Mouse (Mus musculus): ENCODE results near the gene Sost. TPM values are rescaled to one million over a fixed set of nuclear protein-coding genes. Genes with fewer than 3 reads are reported as not detected.

The Sost gene
- total RNA-seq, 2 experiments from 2014 or later = not detected

DNA sequence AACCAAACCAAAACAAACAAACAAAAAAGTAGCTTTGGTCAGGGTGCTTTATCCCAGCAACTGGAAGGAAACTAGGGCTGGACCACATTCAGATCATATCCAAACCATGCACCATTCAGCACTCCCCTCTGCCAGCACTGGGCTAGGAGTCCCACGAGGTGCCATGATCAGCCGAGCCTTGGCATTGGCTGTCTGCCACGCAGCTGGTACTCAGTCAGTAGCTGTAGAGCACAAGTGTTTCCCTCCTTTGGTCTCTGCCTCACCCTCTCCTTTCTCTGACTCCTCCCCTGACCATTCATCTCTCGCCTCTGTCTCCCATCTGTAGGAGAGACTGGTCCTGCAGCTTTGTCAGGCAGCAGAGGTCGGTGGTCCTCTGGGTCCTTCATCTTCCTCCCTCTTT, 9.3 kb downstream of the Sost start:
- no peak for DNase-seq
- intact Hi-C loops (cut with DNase I; ENCODE audit: low total_unique reads) = no loop called here

DNA sequence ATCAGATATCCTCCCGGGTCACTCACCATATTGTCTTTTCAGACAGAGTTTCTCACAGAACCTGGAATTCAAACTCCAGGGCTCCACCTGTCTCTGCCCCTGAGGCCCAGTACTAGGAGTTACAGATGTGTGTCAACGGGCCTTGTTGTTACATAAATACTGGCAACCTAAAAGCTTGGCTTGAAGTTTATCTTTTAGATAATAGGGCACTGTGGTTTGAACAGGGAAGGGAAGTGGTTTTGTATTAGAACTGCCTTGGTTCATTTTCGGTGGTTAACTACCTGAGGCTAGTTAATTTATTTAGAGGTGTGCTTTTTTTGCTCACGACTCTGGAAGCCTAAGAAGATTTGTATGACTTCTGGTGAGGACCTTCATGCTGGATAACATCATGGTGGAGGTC, 13.4 kb downstream of the Sost start:
- no peak for DNase-seq
- intact Hi-C loops (cut with DNase I; ENCODE audit: low total_unique reads) = no loop called here

GRCm38 (mm10) chr11:101952541-101953341, 14.1 kb downstream of the Sost start:
- intact Hi-C loops (cut with DNase I; ENCODE audit: low total_unique reads) = no loop called here
- peak; percentile 34 for DNase-seq

DNA sequence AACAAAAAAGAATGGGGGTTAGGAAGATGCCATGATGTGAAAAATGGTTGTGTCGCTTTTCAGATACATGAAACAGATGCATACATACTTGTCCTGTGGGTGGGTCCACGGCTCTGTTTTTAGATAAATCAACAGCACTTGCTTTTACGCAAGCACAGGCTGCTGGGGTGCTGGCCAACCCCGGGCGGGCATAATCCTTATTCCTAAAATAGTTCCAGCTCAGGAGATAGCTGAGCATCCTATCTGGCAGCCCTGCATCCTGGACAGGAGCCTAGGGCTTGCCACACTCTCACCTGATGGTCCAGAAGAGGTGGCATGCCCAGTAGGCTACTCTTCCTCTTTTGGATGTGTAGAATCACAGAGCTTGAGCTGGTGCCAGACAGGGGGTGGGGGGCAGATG, 16.8 kb downstream of the Sost start:
- no peak for DNase-seq
- intact Hi-C loops (cut with DNase I; ENCODE audit: low total_unique reads) = no loop called here

- DNase-seq = no peak
- intact Hi-C loops (cut with DNase I; ENCODE audit: low total_unique reads) = no loop called here
Observed at GRCm38 (mm10) chr11:101946525-101946924, 20.3 kb downstream of the Sost start.

GRCm38 (mm10) chr11:101943055-101943454, 23.8 kb downstream of the Sost start:
- DNase-seq = no peak
- intact Hi-C loops (cut with DNase I; ENCODE audit: low total_unique reads) = no loop called here

- peak; percentile 39 for DNase-seq
- intact Hi-C loops (cut with DNase I; ENCODE audit: low total_unique reads) = no loop called here
Observed at GRCm38 (mm10) chr11:101937108-101937507, 29.7 kb downstream of the Sost start.

GRCm38 (mm10) chr11:101936421-101936820, 30.4 kb downstream of the Sost start:
- intact Hi-C loops (cut with DNase I; ENCODE audit: low total_unique reads) = no loop called here
- no peak for DNase-seq

GRCm38 (mm10) chr11:101935743-101936142, 31.1 kb downstream of the Sost start:
- no peak for DNase-seq
- intact Hi-C loops (cut with DNase I; ENCODE audit: low total_unique reads) = no loop called here

- no peak for DNase-seq
- intact Hi-C loops (cut with DNase I; ENCODE audit: low total_unique reads) = no loop called here
Observed at GRCm38 (mm10) chr11:101931978-101932377, 34.8 kb downstream of the Sost start.

GRCm38 (mm10) chr11:101928030-101928762, 38.6 kb downstream of the Sost start:
- peak; percentile 26 for DNase-seq
- intact Hi-C loops (cut with DNase I; ENCODE audit: low total_unique reads) = no loop called here

- no peak for DNase-seq
- intact Hi-C loops (cut with DNase I; ENCODE audit: low total_unique reads) = no loop called here
Observed at GRCm38 (mm10) chr11:101926951-101927589, 39.7 kb downstream of the Sost start.

DNA sequence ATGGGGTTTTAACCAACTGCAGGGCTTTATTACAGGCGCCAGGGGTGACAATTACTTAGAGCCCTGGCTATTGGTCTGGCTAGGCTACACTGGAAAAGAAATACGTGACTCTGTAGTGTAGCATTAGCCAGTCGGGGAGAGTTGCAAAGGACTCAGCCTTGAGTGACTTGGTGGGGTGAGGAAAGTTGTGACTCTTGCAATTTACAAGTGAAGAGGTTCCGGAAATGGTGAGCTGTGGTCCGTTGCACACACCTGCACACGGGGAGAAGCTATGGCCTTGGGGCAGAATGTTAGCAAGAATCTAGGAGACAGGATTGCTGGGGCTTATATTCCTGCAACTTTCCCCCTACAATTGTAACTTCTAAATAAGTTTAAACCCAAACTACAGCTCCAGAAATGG, 41.2 kb downstream of the Sost start:
- no peak for DNase-seq
- intact Hi-C loops (cut with DNase I; ENCODE audit: low total_unique reads) = no loop called here

DNA sequence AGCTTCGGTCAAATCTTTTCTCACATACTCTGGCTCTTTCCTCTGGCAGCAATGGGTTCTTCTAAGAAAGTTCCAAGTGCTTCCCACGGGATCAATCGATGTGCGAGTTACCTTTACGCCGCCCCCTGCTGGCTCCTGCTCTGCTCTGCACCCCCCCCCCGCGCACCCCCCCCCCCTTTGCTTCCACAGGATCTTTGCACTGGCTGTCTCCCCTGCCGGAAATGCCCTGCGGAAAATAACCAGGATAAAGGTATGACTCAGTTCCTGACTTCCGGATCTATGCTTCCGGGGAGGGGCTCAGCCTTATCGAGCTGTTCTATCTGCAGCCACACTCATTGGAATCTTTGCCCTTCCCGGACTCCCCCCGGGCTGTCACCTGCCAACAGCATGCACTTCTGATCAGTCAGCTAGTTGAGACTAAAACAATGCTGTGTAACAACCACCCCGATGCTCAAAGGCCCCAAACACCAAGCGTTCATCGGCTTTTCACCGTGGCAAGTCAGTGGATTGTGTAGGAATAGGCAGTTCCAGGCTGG, 42.3 kb downstream of the Sost start:
- no peak for DNase-seq
- intact Hi-C loops (cut with DNase I; ENCODE audit: low total_unique reads) = no loop called here

- DNase-seq = no peak
- intact Hi-C loops (cut with DNase I; ENCODE audit: low total_unique reads) = no loop called here
Observed at GRCm38 (mm10) chr11:101923988-101924387, 42.8 kb downstream of the Sost start.

GRCm38 (mm10) chr11:101921361-101921952, 45.4 kb downstream of the Sost start:
- DNase-seq = peak; percentile 52
- intact Hi-C loops (cut with DNase I; ENCODE audit: low total_unique reads) = no loop called here

- intact Hi-C loops (cut with DNase I; ENCODE audit: low total_unique reads) = loop anchor here (1.0 kb wide), 1 partner anchor 49 kb away; no protein-coding TSS in a partner anchor
- DNase-seq = peak; percentile 70
Observed at GRCm38 (mm10) chr11:101919660-101920059, 47.2 kb downstream of the Sost start.

DNA sequence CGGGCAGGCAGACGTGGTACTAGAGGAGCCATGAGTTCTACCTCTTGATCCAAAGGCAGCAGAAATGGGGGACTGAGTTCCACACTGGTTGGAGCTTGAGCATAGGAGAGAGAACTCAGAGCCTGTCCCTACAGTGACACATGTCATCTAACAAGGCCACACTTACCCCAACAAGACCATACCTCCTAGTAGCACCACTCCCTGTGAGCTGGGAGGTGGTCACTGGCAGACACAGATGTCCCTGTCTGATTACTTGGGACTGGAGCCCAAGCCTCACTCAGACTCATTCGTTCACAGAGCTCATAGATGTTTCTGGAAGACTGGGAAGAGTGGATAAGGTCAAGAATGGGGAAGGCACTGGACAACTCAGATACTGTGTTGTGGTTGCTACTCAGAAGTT, 48.2 kb downstream of the Sost start:
- intact Hi-C loops (cut with DNase I; ENCODE audit: low total_unique reads) = loop anchor here (1.0 kb wide), 1 partner anchor 50 kb away; no protein-coding TSS in a partner anchor
- no peak for DNase-seq

DNA sequence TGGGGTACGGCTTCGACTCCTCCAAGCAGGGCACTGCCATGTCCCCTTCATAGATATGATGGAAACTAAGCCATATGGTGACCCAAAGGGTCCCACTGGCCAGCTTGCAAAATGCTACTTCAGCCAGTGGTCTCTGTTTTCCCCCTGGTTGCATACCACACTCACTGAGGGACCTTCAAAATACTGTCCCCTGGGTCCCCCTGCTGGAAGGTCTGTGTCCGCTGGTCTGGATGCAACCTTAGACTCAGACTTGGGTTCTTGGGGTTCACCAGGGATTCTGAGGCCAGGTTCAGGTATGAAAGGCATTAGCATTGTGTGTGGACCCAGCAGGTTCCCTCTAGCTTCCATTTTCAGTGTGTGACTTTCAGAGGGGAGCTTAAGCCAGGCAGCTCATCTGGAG, 50.0 kb downstream of the Sost start:
- intact Hi-C loops (cut with DNase I; ENCODE audit: low total_unique reads) = no loop called here
- no peak for DNase-seq

- intact Hi-C loops (cut with DNase I; ENCODE audit: low total_unique reads) = no loop called here
- no peak for DNase-seq
Observed at GRCm38 (mm10) chr11:101913591-101913990, 53.2 kb downstream of the Sost start.
